Mouse (Mus musculus) small intestine, adult 2 months (tissue): ENCODE results near the gene Pitpnc1.

Experiments used
- CTCF ChIP-seq: fragments of 200-500 bp; IDR thresholded peaks from 2 replicates; pipeline ENCODE4 v1.5.1; 2012; ENCODE audit warnings: low read depth, mild to moderate bottlenecking, control low read depth, inconsistent platforms, low read length, moderate library complexity, mixed read lengths; ENCODE audit not compliant: insufficient replicate concordance, insufficient read length; ENCODE audit errors: extremely low read depth
- POLR2A ChIP-seq: fragments of 200-500 bp; IDR thresholded peaks from 2 replicates; pipeline ENCODE4 v1.6.1; 2012; ENCODE audit warnings: low read depth, mild to moderate bottlenecking, control low read depth, inconsistent platforms, low read length, moderate library complexity

GRCm38 (mm10) chr11:107237532-107237931 is 233.0 kb downstream of the Pitpnc1 start:
- TF ChIP-seq POLR2A (no peak), CTCF (no peak)
